Mouse (Mus musculus) heart, postnatal 0 days (tissue): ENCODE results near the gene Maob. TPM values are rescaled to one million over a fixed set of nuclear protein-coding genes. Genes with fewer than 3 reads are reported as not detected.

Experiments
- ATAC-seq: fragments of 200-750 bp; cut with Nextera tagmentation; 2 replicates; pipeline ENCODE4 v1.8.0; 2017; ENCODE audit warnings: low read depth, moderate number of reproducible peaks, moderate library complexity; ENCODE audit not compliant: insufficient read depth
- DNase-seq: peaks from one replicate; pipeline ENCODE4 v3.0.0-alpha.2; 2016; ENCODE audit warnings: low spot score
- H3K27ac ChIP-seq: fragments of 300-500 bp; sonication (generic); 2 replicates; pipeline ENCODE4 v1.5.1; 2014; ENCODE audit warnings: low read depth, mild to moderate bottlenecking
- H3K27me3 ChIP-seq: fragments of 300-500 bp; sonication (generic); 2 replicates; pipeline ENCODE4 v1.6.1; 2014; ENCODE audit warnings: low read length, mixed read lengths; ENCODE audit not compliant: control insufficient read depth, insufficient read depth
- H3K36me3 ChIP-seq: fragments of 300-500 bp; sonication (generic); replicated peaks from 2 replicates; pipeline ENCODE4 v1.6.1; 2014; ENCODE audit warnings: low read length, mixed read lengths; ENCODE audit not compliant: control insufficient read depth, insufficient read depth
- H3K4me1 ChIP-seq: fragments of 300-500 bp; sonication (generic); 2 replicates; pipeline ENCODE4 v1.6.1; 2014; ENCODE audit warnings: antibody characterized with exemption; ENCODE audit not compliant: control insufficient read depth, insufficient read depth
- H3K4me2 ChIP-seq: fragments of 300-500 bp; sonication (generic); 2 replicates; pipeline ENCODE4 v1.6.1; 2014; ENCODE audit warnings: low read depth, mild to moderate bottlenecking, low read length, moderate library complexity
- H3K4me3 ChIP-seq: fragments of 300-500 bp; sonication (generic); 2 replicates; pipeline ENCODE4 v1.5.1; 2014; ENCODE audit warnings: low read depth, low read length
- H3K9ac ChIP-seq: fragments of 300-500 bp; sonication (generic); replicated peaks from 2 replicates; pipeline ENCODE4 v1.6.1; 2014; ENCODE audit warnings: low read depth, low read length, mixed read lengths
- H3K9me3 ChIP-seq: fragments of 300-500 bp; sonication (generic); replicated peaks from 2 replicates; pipeline ENCODE4 v1.6.1; 2016; ENCODE audit warnings: low read length; ENCODE audit not compliant: control insufficient read depth
- CTCF ChIP-seq: IDR thresholded peaks from 2 replicates; pipeline ENCODE4 v1.5.1; 2016; ENCODE audit warnings: antibody characterized with exemption, control low read depth, low read depth
- EP300 ChIP-seq: IDR thresholded peaks from 2 replicates; pipeline ENCODE4 v1.6.1; 2016; ENCODE audit warnings: antibody characterized with exemption, low read depth
- WGBS: fragments of 180-500 bp; shearing (Covaris S2); extraction: QIAGEN DNeasy Blood & Tissue Kit; methylation state at CpG from one replicate; pipeline ENCODE4 v1.1.7; 2014; 5-methylcytosine and 5-hydroxymethylcytosine counted together
- polyA plus RNA-seq: library from polyadenylated mRNA; unstranded; fragments of >200 nt; fragmentation: Nextera tagmentation; extraction: Ambion mirVana; gene quantifications from 2 replicates; pipeline ENCODE4 v1.2.1, GENCODE M21; 2015
- total RNA-seq: library from RNA; depleted of rRNA; stranded (reverse); fragments of >200 nt; gene quantifications from 2 replicates; pipeline ENCODE4 v1.2.3, GENCODE M21; 2014; ENCODE audit warnings: low replicate concordance; rRNA removed

Maob gene
- total and polyA plus RNA-seq, 2 experiments from 2014 or later = 7.1 to 10.1 TPM

- Histone ChIP-seq H3K9ac (no peak overlapping the region), H3K4me3 (no peak overlapping the region), H3K36me3 (no peaks in the 10 kb centered on the region), H3K27ac (no peak overlapping the region), H3K4me1 (no peaks in the 10 kb centered on the region), H3K27me3 (no peaks in the 10 kb centered on the region), H3K4me2 (no peak overlapping the region), H3K9me3 (no peaks in the 10 kb centered on the region)
- DNase-seq (no peak), ATAC-seq (no peak)
- TF ChIP-seq CTCF (no peak), EP300 (no peak)
These were observed 62.4 kb downstream of the Maob start for GRCm38 (mm10) chrX:16754761-16755160.

DNA sequence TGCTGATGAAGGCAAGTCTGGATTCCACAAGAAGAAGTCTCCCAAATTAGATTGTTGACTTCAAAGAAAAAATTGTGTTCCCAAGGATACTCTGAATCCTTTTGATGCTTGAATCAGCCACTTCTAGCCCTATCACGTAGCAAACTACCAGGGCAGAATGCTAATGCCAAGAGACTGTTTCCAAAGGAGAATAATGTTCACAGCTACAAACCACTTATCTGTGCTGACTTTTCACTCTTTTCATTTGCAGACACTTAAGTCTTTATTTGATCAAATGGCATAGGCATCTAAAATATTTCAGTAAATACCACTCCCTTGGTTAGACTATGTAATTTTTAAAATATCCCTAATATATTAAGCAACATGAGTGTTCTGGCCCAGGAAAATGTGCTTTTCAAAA, 68.2 kb downstream of the Maob start:
- ATAC-seq (no peak), DNase-seq (no peak)
- no peak overlapping the region for H3K27ac ChIP-seq
- H3K9ac ChIP-seq = no peak overlapping the region
- H3K4me3 ChIP-seq = no peak overlapping the region
- H3K36me3 ChIP-seq = no peaks in the 10 kb centered on the region
- no peaks in the 10 kb centered on the region for H3K27me3 ChIP-seq
- 50% methylated on average over 1 of the region's 1 CpGs for WGBS
- TF ChIP-seq CTCF (no peak), EP300 (no peak)
- no peak overlapping the region for H3K4me2 ChIP-seq
- H3K4me1 ChIP-seq = no peaks in the 10 kb centered on the region
- no peaks in the 10 kb centered on the region for H3K9me3 ChIP-seq

DNA sequence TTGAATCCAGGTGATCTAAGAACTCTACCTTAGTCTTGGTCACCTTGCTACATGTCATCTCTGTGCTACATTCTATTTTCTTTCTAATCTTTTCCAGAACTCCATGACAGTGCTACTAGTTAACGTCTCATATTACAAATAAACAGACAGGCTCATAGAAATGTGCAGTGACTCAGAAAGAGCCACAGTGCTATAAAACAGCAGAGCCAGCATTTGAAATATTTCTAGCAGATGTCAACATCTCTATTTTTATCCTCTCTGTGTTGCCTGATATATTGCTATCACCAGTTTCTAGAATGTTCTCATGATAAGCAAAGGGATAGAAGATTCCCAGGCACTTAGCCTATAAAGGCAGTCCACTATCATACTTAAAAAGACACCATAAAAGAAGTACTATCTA, 103.1 kb downstream of the Maob start:
- H3K27me3 ChIP-seq = no peaks in the 10 kb centered on the region
- no peak overlapping the region for H3K9ac ChIP-seq
- no peaks in the 10 kb centered on the region for H3K36me3 ChIP-seq
- H3K4me2 ChIP-seq = no peak overlapping the region
- H3K27ac ChIP-seq = 0 out of 2 replicates have a peak overlapping the region, but pooled peaks have one; percentile 15
- no peaks in the 10 kb centered on the region for H3K4me1 ChIP-seq
- ATAC-seq (no peak), DNase-seq (peak; percentile 15)
- 19% methylated on average over 1 of the region's 1 CpGs for WGBS
- TF ChIP-seq EP300 = no peak
- no peak for TF ChIP-seq CTCF
- no peak overlapping the region for H3K4me3 ChIP-seq
- H3K9me3 ChIP-seq = no peaks in the 10 kb centered on the region

GRCm38 (mm10) chrX:16706094-16706493, 111.1 kb downstream of the Maob start:
- Histone ChIP-seq H3K9ac (no peak overlapping the region), H3K9me3 (no peaks in the 10 kb centered on the region), H3K27ac (no peak overlapping the region), H3K4me1 (no peaks in the 10 kb centered on the region), H3K36me3 (no peaks in the 10 kb centered on the region), H3K4me2 (no peak overlapping the region), H3K27me3 (no peaks in the 10 kb centered on the region), H3K4me3 (no peak overlapping the region)
- no peak for DNase-seq
- TF ChIP-seq CTCF (no peak), EP300 (no peak)
- WGBS = 67% methylated on average over 1 of the region's 1 CpGs
- no peak for ATAC-seq

Other genes with a start within 250 kb of the Maob start
- gene Maoa, start 197.7 kb downstream of the Maob start, total RNA-seq = 2.4 and 6.6 TPM in 2 replicates
- 3.4 and 3.6 TPM in 2 replicates for gene Maoa, start 197.7 kb downstream of the Maob start, polyA plus RNA-seq
- not detected in 2 replicates for gene Ndp, start 94.4 kb upstream of the Maob start, total RNA-seq
- gene Ndp, start 94.4 kb upstream of the Maob start, polyA plus RNA-seq = 0.46 and 0.51 TPM in 2 replicates